Mouse (Mus musculus) embryonic stem cell, embryonic (primary cell): Measurements from ENCODE around the gene Tnfaip8l1.

Experiments used
- CTCF ChIA-PET, 4 experiments: fragments of 300-600 bp in 2 of 4; fragments of 350-600 bp in 2 of 4; sonication (Branson Sonifier 250); formaldehyde crosslinking; loops; one replicate each; lab custom pipeline; 2022; ENCODE audit warnings: inconsistent platforms in 2 of 4; lab: Charles Lee
- POLR2A ChIA-PET, 4 experiments: fragments of 300-600 bp in 2 of 4; fragments of 350-600 bp in 2 of 4; sonication (Branson Sonifier 250); formaldehyde crosslinking; loops; one replicate each; lab custom pipeline; 2022; ENCODE audit warnings: antibody characterized with exemption in 4 of 4, inconsistent platforms in 1 of 4; lab: Charles Lee

Gene Tnfaip8l1

DNA sequence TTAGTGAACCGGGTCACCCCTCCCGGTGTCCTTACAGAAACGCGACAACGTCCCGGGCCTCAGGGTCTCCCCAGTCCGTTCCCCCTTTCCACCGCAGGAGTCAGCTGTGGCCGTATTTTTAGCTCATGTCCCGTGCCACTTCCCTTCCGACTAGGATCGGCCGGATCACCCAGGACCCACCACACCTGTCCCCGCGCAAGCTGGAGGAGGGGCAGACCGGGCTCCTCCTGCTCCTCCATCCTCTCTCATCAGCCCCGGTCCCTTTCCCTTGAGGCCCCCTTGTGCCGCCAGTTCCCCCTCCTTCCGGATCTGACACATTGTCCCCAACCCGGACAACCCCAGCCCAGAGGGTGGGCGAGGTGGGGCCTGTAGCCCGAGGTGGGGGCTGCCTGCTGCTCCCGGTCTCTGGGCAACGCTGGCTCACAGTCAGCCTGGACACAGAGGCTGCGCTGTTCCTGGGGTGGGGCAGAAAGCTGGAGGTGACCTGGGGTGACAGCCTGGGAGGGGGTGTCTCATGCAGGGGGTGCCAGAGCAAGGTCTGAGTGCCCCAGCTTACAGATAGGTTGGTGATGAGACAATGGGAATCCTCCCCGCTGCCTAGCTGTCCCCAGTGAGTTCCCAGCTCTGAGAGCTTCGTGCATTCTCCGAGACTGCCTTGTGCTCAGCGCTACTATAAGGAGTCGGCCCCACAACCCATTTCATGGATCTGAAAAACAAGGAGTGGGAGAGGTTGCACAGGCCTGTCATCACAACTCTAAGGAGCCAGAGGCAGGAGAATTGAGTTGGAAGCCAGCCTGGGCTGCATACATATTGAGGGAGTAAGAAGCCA, 13.3 kb upstream of the Tnfaip8l1 start:
- ChIA-PET POLR2A (interaction anchor here in 3 of 4 experiments (0.5 to 1.7 kb wide), 6 partner anchors 8 to 30 kb away, joined by 3 to 4 read pairs (median 4); no protein-coding TSS in a partner anchor), CTCF (interaction anchor here in 2 of 4 experiments (0.7 to 1.8 kb wide), 8 partner anchors 11 to 37 kb away, joined by 3 to 9 read pairs (median 4); no protein-coding TSS in a partner anchor)

DNA sequence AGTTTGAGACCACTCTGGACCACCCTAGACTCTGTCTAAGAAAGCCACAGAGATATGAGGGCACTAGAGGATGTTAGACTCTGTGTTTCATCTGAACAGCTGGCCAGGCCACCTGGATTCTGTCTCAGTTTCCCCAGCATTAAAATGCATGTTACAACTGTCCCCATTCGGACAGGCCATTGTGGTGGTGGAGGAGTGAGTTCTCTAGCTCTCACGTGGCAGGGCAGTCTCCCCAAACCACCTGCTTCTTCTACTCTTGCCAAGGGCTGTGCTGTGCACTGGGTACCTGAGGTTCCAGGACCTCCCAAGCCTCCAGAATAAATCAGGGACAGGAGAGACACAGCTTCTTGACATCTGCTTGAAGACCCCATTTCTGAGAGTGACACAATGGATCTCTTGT, 12.4 kb upstream of the Tnfaip8l1 start:
- POLR2A ChIA-PET = interaction anchor here in 2 of 4 experiments (1.0 to 1.7 kb wide), 4 partner anchors 11 to 31 kb away, joined by 3 to 4 read pairs (median 4); no protein-coding TSS in a partner anchor
- CTCF ChIA-PET = interaction anchor here in 2 of 4 experiments (1.0 to 1.8 kb wide), 5 partner anchors 10 to 38 kb away, joined by 3 to 5 read pairs (median 4); no protein-coding TSS in a partner anchor

GRCm38 (mm10) chr17:56153643-56154042, 8.6 kb upstream of the Tnfaip8l1 start:
- ChIA-PET CTCF (interaction anchor here in 2 of 4 experiments (0.5 to 1.5 kb wide), 2 partner anchors 22 to 369 kb away, joined by 3 read pairs; no protein-coding TSS in a partner anchor), POLR2A (no interaction called here)

DNA sequence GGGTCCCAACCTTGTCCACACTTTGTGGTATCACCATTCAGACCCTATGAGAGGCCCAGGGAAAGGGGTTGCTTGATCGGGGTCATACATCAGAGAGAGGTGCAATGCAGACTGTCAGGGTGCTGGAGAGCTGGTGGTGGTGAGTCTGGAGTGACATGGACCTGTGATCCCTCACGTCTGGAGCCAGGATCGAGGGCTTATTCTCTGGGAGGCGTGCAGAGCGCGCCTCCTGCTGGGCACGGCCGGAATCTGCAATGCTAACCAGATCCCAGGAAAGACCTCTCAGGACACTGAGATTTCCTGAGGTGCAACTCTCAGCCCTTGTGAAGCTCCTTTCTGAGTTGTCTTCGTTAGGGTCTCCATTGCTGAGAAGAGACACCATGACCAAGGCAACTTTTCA, 2.5 kb upstream of the Tnfaip8l1 start:
- CTCF ChIA-PET = interaction anchor here (0.6 to 3.6 kb wide), 40 partner anchors 9 to 493 kb away, joined by 3 to 29 read pairs (median 4); partner anchors contain the start of genes Sema6b (in 2 of the 4), Dpp9 (in 1 of the 4), Kdm4b (in 1 of the 4) and Lonp1 (in 1 of the 4)
- POLR2A ChIA-PET = interaction anchor here in 3 of 4 experiments (0.7 to 1.8 kb wide), 16 partner anchors 9 to 120 kb away, joined by 3 to 7 read pairs (median 4); partner anchors contain the start of genes Chaf1a (in 1 of the 3), Hdgfl2 (in 1 of the 3), Plin5 (in 1 of the 3) and Ubxn6 (in 1 of the 3)

- ChIA-PET POLR2A (interaction anchor here in 2 of 4 experiments (1.0 to 1.3 kb wide), 6 partner anchors 11 to 137 kb away, joined by 3 to 4 read pairs (median 3); partner anchors contain the start of genes Chaf1a (in 1 of the 2), Dpp9 (in 1 of the 2) and Hdgfl2 (in 1 of the 2)), CTCF (interaction anchor here in 1 of 4 experiments (1.3 kb wide), 1 partner anchor 32 kb away, joined by 6 read pairs; no protein-coding TSS in a partner anchor)
Observed at GRCm38 (mm10) chr17:56163523-56164102, 1.3 kb downstream of the Tnfaip8l1 start.

GRCm38 (mm10) chr17:56164510-56164909, 2.2 kb downstream of the Tnfaip8l1 start:
- CTCF ChIA-PET = interaction anchor here in 2 of 4 experiments (1.3 to 1.8 kb wide), 2 partner anchors 33 to 91 kb away, joined by 4 to 6 read pairs; no protein-coding TSS in a partner anchor
- POLR2A ChIA-PET = interaction anchor here in 2 of 4 experiments (1.0 to 1.8 kb wide), 7 partner anchors 9 to 136 kb away, joined by 3 to 6 read pairs (median 3); partner anchors contain the start of genes Chaf1a (in 1 of the 2), Dpp9 (in 1 of the 2), Hdgfl2 (in 1 of the 2) and Sema6b (in 1 of the 2)

DNA sequence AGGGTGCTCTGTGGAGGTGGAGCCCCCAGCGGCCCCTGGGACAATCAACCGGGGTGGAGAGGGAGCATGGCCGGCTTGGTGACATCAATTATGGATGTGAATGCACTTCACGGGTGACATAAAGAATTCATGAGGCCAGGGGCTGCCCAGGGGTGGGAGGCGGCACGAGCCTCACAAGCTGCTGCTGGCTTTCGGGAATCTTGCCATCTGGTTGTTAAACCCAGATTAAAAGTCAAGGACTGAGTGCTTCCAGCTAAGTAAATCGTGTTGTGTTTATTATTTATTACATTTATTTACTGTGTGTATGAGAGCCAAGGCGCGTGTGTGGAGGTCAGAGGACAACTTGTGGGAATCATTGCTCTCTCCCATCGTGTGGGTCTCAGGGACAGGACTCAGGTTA, 3.4 kb downstream of the Tnfaip8l1 start:
- CTCF ChIA-PET = interaction anchor here in 2 of 4 experiments (0.5 to 1.8 kb wide), 3 partner anchors 90 to 462 kb away, joined by 3 to 5 read pairs (median 4); partner anchors contain the start of gene Catsperd (in 1 of the 2)
- POLR2A ChIA-PET = interaction anchor here in 2 of 4 experiments (0.5 to 1.8 kb wide), 7 partner anchors 16 to 213 kb away, joined by 3 to 6 read pairs (median 3); partner anchors contain the start of genes Dpp9 (in 1 of the 2), Ebi3 (in 1 of the 2) and Sema6b (in 1 of the 2)

DNA sequence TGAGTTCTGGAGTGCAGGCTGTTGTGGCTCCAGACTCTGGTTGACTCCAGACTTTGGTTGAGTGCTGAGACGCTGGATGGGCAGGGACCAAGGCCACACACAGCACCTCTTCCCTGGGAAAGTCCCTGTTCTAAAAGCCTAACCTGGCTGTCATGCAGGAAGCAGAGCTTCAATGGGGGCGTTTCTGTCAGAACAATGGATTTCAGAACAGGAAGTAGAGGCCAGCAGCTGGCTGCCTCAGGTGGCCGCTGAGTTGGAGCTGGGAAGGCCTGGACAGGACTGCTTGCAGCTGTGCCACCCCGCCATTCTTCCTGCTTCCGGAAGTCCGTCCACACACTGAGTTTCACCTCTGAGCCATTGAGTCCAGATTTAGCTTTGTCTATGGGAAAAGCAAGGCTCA, 7.6 kb downstream of the Tnfaip8l1 start:
- ChIA-PET POLR2A (interaction anchor here in 2 of 4 experiments (0.6 to 1.8 kb wide), 8 partner anchors 10 to 301 kb away, joined by 3 to 5 read pairs (median 4); partner anchors contain the start of gene Chaf1a (in 1 of the 2)), CTCF (interaction anchor here in 2 of 4 experiments (0.8 to 1.8 kb wide), 4 partner anchors 9 to 85 kb away, joined by 3 to 5 read pairs (median 4); no protein-coding TSS in a partner anchor)

GRCm38 (mm10) chr17:56170636-56171035, 8.4 kb downstream of the Tnfaip8l1 start:
- POLR2A ChIA-PET = interaction anchor here in 3 of 4 experiments (0.9 to 1.8 kb wide), 8 partner anchors 11 to 131 kb away, joined by 3 to 5 read pairs (median 3); partner anchors contain the start of gene Chaf1a (in 1 of the 3)
- CTCF ChIA-PET = interaction anchor here in 2 of 4 experiments (0.6 to 1.8 kb wide), 5 partner anchors 9 to 85 kb away, joined by 3 to 6 read pairs (median 4); no protein-coding TSS in a partner anchor

DNA sequence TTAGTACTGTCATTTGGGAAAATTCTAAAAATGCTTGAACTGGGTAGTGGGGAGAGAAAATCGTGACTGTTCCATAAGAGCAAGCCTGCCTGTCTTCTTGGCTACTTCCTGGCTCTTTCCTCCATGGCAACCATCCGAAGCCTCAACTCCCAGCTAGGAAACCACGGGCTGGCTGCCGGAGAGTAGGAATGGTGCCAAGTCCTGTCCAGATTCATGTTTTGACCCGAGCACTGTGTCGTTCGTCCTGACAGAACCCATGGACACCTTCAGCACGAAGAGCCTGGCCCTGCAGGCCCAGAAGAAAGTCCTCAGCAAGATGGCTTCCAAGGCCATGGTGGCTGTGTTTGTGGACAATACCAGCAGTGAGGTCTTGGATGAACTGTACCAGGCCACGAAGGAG, 9.2 kb downstream of the Tnfaip8l1 start:
- CTCF ChIA-PET = interaction anchor here in 1 of 4 experiments (0.7 kb wide), 1 partner anchor 55 kb away, joined by 9 read pairs; no protein-coding TSS in a partner anchor
- POLR2A ChIA-PET = interaction anchor here in 2 of 4 experiments (0.6 to 1.8 kb wide), 5 partner anchors 10 to 80 kb away, joined by 3 to 5 read pairs (median 4); no protein-coding TSS in a partner anchor

GRCm38 (mm10) chr17:56171881-56172280, 9.6 kb downstream of the Tnfaip8l1 start:
- POLR2A ChIA-PET = interaction anchor here in 1 of 4 experiments (1.5 to 2.9 kb wide), 2 partner anchors 9 to 13 kb away, joined by 3 to 12 read pairs; no protein-coding TSS in a partner anchor
- CTCF ChIA-PET = interaction anchor here in 1 of 4 experiments (0.7 kb wide), 1 partner anchor 55 kb away, joined by 9 read pairs; no protein-coding TSS in a partner anchor

- POLR2A ChIA-PET = interaction anchor here in 3 of 4 experiments (0.7 to 2.9 kb wide), 23 partner anchors 8 to 161 kb away, joined by 3 to 13 read pairs (median 3); partner anchors contain the start of genes Dpp9 (in 1 of the 3) and Kdm4b (in 1 of the 3)
- CTCF ChIA-PET = interaction anchor here (0.8 to 1.6 kb wide), 7 partner anchors 28 to 108 kb away, joined by 3 to 4 read pairs (median 3); no protein-coding TSS in a partner anchor
Observed at GRCm38 (mm10) chr17:56173401-56174046, 11.2 kb downstream of the Tnfaip8l1 start.

- ChIA-PET CTCF (interaction anchor here in 1 of 4 experiments (0.6 kb wide), 1 partner anchor 53 kb away, joined by 4 read pairs; no protein-coding TSS in a partner anchor), POLR2A (interaction anchor here in 2 of 4 experiments (0.7 to 2.5 kb wide), 8 partner anchors 8 to 97 kb away, joined by 3 to 13 read pairs (median 4); no protein-coding TSS in a partner anchor)
Observed at GRCm38 (mm10) chr17:56175416-56175815, 13.1 kb downstream of the Tnfaip8l1 start.

GRCm38 (mm10) chr17:56182975-56183657, 20.8 kb downstream of the Tnfaip8l1 start:
- POLR2A ChIA-PET = interaction anchor here in 3 of 4 experiments (0.6 to 1.6 kb wide), 29 partner anchors 8 to 231 kb away, joined by 3 to 13 read pairs (median 4); partner anchors contain the start of genes Dpp9 (in 1 of the 3), Ebi3 (in 1 of the 3), Hdgfl2 (in 1 of the 3) and Sema6b (in 1 of the 3)
- CTCF ChIA-PET = interaction anchor here in 3 of 4 experiments (0.6 to 1.8 kb wide), 12 partner anchors 11 to 489 kb away, joined by 3 to 9 read pairs (median 3); no protein-coding TSS in a partner anchor

GRCm38 (mm10) chr17:56183658-56184103, 21.4 kb downstream of the Tnfaip8l1 start, which contains the start of gene Mydgf:
Mydgf (minus strand) TSS chr17:56183920.
- ChIA-PET POLR2A (interaction anchor here in 3 of 4 experiments (0.8 to 1.5 kb wide), 12 partner anchors 9 to 224 kb away, joined by 3 to 13 read pairs (median 4); partner anchors contain the start of genes Hdgfl2 (in 1 of the 3), Sema6b (in 1 of the 3) and Yju2 (in 1 of the 3)), CTCF (interaction anchor here in 2 of 4 experiments (0.8 to 1.8 kb wide), 5 partner anchors 11 to 149 kb away, joined by 3 to 9 read pairs (median 3); no protein-coding TSS in a partner anchor)
